Mouse (Mus musculus) midbrain, embryonic 12.5 days (tissue): ENCODE measurements at regions not wholly inside any gene's neighbourhood (a gene's known extent, or its start where the extent isn't known, plus 50 kb on each side); places are given as distances from the start of the nearest gene placed in this dataset.

Experiments
- ATAC-seq: fragments of 200-750 bp; cut with Nextera tagmentation; 2 replicates; pipeline ENCODE4 v1.8.0; 2017; ENCODE audit warnings: low read depth, moderate TSS enrichment, moderate library complexity; ENCODE audit not compliant: low FRiP score
- H3K27ac ChIP-seq: fragments of 300-500 bp; sonication (generic); replicated peaks from 2 replicates; pipeline ENCODE4 v1.5.1; 2016; ENCODE audit warnings: mild to moderate bottlenecking
- H3K27me3 ChIP-seq: fragments of 300-500 bp; sonication (generic); 2 replicates; pipeline ENCODE4 v1.6.1; 2016; ENCODE audit warnings: mild to moderate bottlenecking
- H3K36me3 ChIP-seq: fragments of 300-500 bp; sonication (generic); 2 replicates; pipeline ENCODE4 v1.6.1; 2016
- H3K4me1 ChIP-seq: fragments of 300-500 bp; sonication (generic); 2 replicates; pipeline ENCODE4 v1.6.1; 2016
- H3K4me2 ChIP-seq: fragments of 300-500 bp; sonication (generic); replicated peaks from 2 replicates; pipeline ENCODE4 v1.6.1; 2016; ENCODE audit warnings: mild to moderate bottlenecking, moderate library complexity
- H3K4me3 ChIP-seq: fragments of 300-500 bp; sonication (generic); 2 replicates; pipeline ENCODE4 v1.5.1; 2016; ENCODE audit warnings: mild to moderate bottlenecking
- H3K9ac ChIP-seq: fragments of 300-500 bp; sonication (generic); replicated peaks from 2 replicates; pipeline ENCODE4 v1.6.1; 2016; ENCODE audit warnings: mild to moderate bottlenecking, moderate library complexity
- H3K9me3 ChIP-seq: fragments of 300-500 bp; sonication (generic); 2 replicates; pipeline ENCODE4 v1.6.1; 2016; ENCODE audit warnings: mild to moderate bottlenecking
- WGBS: fragments of 180-500 bp; shearing (Covaris S2); methylation state at CpG from one replicate; pipeline ENCODE4 v1.1.7; 2016; 5-methylcytosine and 5-hydroxymethylcytosine counted together

DNA sequence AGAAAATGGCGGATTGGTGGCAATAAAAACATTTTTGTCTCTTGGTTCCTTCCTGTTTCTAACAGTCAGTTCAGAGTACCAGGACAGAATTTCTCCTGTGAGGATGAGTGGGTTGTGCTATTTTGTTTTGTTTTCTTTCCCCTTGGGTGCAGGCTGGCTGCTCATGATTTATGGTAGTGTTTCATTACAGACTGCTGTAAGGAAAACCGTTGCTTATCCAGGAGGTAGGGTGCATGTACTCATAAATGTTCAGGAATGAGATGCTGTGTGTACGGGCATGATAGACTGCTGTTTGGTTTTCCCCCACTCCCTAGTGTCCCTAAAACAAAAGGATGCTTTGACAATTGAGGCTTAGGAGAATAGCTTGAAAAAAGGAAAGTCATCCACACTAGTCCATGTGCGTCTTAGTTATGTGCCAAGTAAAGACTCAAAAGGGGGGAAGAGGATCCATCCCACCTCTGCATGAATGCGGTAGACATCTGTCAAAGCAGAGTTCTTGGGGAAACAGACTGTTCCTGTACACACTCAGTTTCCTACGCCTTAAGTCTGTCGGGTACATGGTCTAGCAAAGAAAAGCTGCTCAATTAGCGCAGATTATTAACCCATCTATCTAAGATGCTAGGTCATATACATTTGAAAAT, 158.9 kb upstream of the Arid1b start:
- ATAC-seq, result no peak
- Histone ChIP-seq H3K4me1 (no peaks in the 10 kb centered on the region), H3K4me3 (no peak overlapping the region), H3K9me3 (no peaks in the 10 kb centered on the region), H3K27ac (no peak overlapping the region), H3K4me2 (no peak overlapping the region), H3K27me3 (no peaks in the 10 kb centered on the region), H3K9ac (no peak overlapping the region), H3K36me3 (no peaks in the 10 kb centered on the region)
- 85% methylated on average over 8 of the region's 8 CpGs for WGBS

DNA sequence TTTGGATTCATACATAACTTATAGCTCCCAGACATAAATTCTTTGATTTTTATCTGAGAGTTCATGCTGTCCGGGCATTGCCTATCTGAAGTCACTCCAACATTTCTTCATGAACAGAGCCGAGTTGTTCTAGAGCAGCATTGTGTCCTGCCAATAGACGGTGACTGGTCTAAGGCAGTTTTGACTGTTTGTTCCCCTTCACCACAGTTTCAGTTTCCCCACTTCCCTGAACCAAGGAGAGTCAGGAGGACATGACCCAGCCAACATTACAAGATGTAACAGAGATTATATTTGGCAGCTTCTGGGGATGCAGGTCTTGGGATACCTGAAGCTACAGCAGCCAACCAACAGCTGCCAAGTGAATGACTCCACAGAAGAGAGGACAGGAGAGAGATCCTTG, 154.0 kb upstream of the Arid1b start:
- ATAC-seq, result no peak

GRCm38 (mm10) chr17:4858304-4858703, 135.8 kb upstream of the Arid1b start:
- Histone ChIP-seq H3K9ac (no peak overlapping the region), H3K4me1 (no peaks in the 10 kb centered on the region), H3K9me3 (no peaks in the 10 kb centered on the region), H3K36me3 (no peaks in the 10 kb centered on the region), H3K27ac (no peak overlapping the region), H3K27me3 (no peaks in the 10 kb centered on the region), H3K4me3 (no peak overlapping the region), H3K4me2 (no peak overlapping the region)
- WGBS, result 86% methylated on average over 3 of the region's 3 CpGs
- no peak for ATAC-seq

More for the DNA sequence above, 154.0 kb upstream of the Arid1b start:
- Histone ChIP-seq H3K27ac (no peak overlapping the region), H3K9me3 (no peaks in the 10 kb centered on the region), H3K27me3 (no peaks in the 10 kb centered on the region), H3K9ac (no peak overlapping the region), H3K4me2 (no peak overlapping the region), H3K4me1 (no peaks in the 10 kb centered on the region), H3K4me3 (no peak overlapping the region), H3K36me3 (no peaks in the 10 kb centered on the region)
- 98% methylated on average over 3 of the region's 3 CpGs for WGBS

DNA sequence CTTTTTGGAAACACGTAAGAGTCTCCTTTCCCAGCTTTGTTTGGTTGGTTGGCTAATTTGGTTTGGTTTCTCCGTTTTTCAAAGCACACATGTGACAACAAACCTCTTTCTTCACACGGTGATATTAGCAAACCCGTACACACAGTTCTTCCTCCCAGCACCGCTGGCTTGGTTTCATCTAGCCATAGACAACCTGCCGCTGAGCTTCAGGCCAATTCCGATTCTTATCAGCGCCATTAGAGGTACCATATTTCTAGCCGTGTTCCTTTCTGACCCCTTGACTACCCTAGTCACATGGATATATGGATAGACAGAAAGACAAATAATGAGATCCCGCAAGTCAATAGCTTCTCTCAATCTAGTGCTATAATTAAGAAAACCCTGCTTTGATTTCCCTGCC, 129.2 kb upstream of the Arid1b start:
- no peaks in the 10 kb centered on the region for H3K9me3 ChIP-seq
- ATAC-seq, result no peak
- H3K27ac ChIP-seq, result no peak overlapping the region
- no peaks in the 10 kb centered on the region for H3K27me3 ChIP-seq
- H3K36me3 ChIP-seq, result no peaks in the 10 kb centered on the region
- no peak overlapping the region for H3K4me3 ChIP-seq
- no peak overlapping the region for H3K9ac ChIP-seq
- peaks cover 14% of the 10 kb centered on the region for H3K4me1 ChIP-seq
- WGBS, result 87% methylated on average over 10 of the region's 10 CpGs
- H3K4me2 ChIP-seq, result no peak overlapping the region

DNA sequence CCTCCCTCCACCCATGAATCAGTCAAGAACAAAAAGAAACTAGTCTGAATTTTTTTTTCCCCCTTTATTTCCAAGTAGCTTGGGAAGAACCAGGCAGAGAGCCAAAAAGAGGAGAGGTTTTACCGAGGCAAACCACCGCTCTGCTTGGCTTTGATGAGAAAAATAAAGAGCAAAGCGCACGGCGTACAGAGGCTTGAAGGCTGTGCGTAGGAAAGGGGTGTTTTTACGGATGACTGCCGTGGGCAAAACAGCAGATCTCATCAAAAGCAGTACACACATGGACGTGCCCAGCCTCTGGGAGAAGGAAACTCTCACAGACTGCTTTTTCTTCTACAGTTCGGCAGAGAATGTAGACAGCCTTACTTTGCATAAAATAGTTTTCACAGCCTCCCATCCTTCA, 128.5 kb upstream of the Arid1b start:
- H3K4me1 ChIP-seq, result peaks cover 14% of the 10 kb centered on the region
- no peaks in the 10 kb centered on the region for H3K9me3 ChIP-seq
- no peak for ATAC-seq
- no peak overlapping the region for H3K4me3 ChIP-seq
- 47% methylated on average over 10 of the region's 10 CpGs for WGBS
- no peaks in the 10 kb centered on the region for H3K36me3 ChIP-seq
- H3K4me2 ChIP-seq, result peak overlapping the region; percentile 32
- H3K9ac ChIP-seq, result no peak overlapping the region
- H3K27me3 ChIP-seq, result no peaks in the 10 kb centered on the region
- H3K27ac ChIP-seq, result peak overlapping the region; percentile 54; the same call in 1 of the 2 replicates

- peak overlapping the region; percentile 32 for H3K4me2 ChIP-seq
- no peaks in the 10 kb centered on the region for H3K9me3 ChIP-seq
- peaks cover 14% of the 10 kb centered on the region for H3K4me1 ChIP-seq
- no peaks in the 10 kb centered on the region for H3K27me3 ChIP-seq
- H3K9ac ChIP-seq, result no peak overlapping the region
- peak overlapping the region; percentile 54; the same call in 1 of the 2 replicates for H3K27ac ChIP-seq
- WGBS, result 41% methylated on average over 17 of the region's 17 CpGs
- peak; percentile 27; the same call in 1 of the 2 replicates for ATAC-seq
- no peaks in the 10 kb centered on the region for H3K36me3 ChIP-seq
- H3K4me3 ChIP-seq, result no peak overlapping the region
Measured at GRCm38 (mm10) chr17:4866026-4866896, 127.9 kb upstream of the Arid1b start.

- Histone ChIP-seq H3K4me2 (no peak overlapping the region), H3K4me1 (peaks cover 14% of the 10 kb centered on the region), H3K36me3 (no peaks in the 10 kb centered on the region), H3K4me3 (no peak overlapping the region), H3K27me3 (no peaks in the 10 kb centered on the region), H3K27ac (no peak overlapping the region), H3K9me3 (no peaks in the 10 kb centered on the region), H3K9ac (no peak overlapping the region)
- 91% methylated on average over 5 of the region's 5 CpGs for WGBS
- no peak for ATAC-seq
Measured at GRCm38 (mm10) chr17:4867083-4867482, 127.0 kb upstream of the Arid1b start.

DNA sequence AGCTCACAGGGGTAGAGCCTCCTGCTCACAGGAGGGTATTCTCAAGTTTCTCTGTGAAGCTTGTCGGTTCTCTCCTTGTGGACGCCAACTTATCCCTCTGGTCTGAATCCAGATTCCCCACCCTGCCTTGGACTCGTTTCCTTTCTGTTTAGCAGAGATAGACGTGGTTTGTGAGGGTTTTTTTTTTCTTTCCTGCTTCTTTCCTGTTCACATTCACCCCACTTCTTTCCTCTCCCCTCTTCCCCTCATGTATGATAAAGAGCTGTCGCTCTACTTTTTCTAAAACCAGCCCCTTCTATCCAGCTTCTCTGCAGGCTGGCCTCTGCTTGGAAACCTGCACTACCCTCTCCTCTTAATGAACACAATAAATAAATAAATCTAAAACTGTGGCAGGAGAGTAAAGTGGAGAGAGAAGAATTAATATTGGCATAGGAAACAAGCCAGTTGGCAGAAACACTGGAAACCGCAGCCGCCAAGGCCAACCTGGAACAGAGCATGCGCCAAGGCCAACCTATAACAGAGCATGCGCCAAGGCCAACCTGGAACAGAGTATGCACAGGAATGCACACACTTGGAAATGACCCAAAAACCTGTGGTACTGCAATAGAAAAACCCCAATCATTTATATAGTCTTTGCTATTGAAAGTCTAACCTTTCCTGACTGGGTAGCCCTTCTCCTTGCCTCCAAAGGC, 126.2 kb upstream of the Arid1b start:
- H3K9ac ChIP-seq, result no peak overlapping the region
- H3K4me1 ChIP-seq, result peaks cover 14% of the 10 kb centered on the region
- H3K4me2 ChIP-seq, result no peak overlapping the region
- no peak overlapping the region for H3K27ac ChIP-seq
- no peak for ATAC-seq
- H3K9me3 ChIP-seq, result no peaks in the 10 kb centered on the region
- no peaks in the 10 kb centered on the region for H3K27me3 ChIP-seq
- H3K36me3 ChIP-seq, result no peaks in the 10 kb centered on the region
- no peak overlapping the region for H3K4me3 ChIP-seq
- WGBS, result 91% methylated on average over 9 of the region's 9 CpGs

GRCm38 (mm10) chr17:4868446-4868825, 125.7 kb upstream of the Arid1b start:
- Histone ChIP-seq H3K27ac (no peak overlapping the region), H3K4me3 (no peak overlapping the region)

DNA sequence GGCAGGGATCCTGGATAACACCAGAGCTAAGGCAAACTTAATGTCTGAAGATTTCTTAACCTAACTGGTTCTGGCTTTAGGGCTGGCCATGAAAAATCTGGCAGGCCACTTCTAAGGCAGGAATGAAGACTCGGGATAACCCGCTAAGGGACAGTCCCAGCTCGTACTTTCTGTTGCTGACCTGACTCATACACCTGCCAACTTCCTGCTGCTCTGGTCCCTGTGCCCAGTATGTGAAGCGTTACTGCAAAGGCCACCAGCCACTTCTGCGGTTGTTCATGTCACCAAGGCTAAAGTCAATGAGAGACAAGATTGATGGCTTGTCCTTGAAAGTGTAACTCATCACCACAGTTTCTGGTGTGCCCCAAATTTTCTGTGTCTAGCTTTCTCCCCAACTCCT, 125.3 kb upstream of the Arid1b start:
- H3K27me3 ChIP-seq, result no peaks in the 10 kb centered on the region

More at GRCm38 (mm10) chr17:4868446-4868825, 125.7 kb upstream of the Arid1b start:
- no peak overlapping the region for H3K4me2 ChIP-seq
- H3K9ac ChIP-seq, result no peak overlapping the region
- no peaks in the 10 kb centered on the region for H3K36me3 ChIP-seq
- 93% methylated on average over 10 of the region's 10 CpGs for WGBS
- ATAC-seq, result no peak
- peaks cover 14% of the 10 kb centered on the region for H3K4me1 ChIP-seq
- H3K27me3 ChIP-seq, result no peaks in the 10 kb centered on the region
- H3K9me3 ChIP-seq, result no peaks in the 10 kb centered on the region

GRCm38 (mm10) chr17:4871267-4871666, 122.9 kb upstream of the Arid1b start:
- no peak overlapping the region for H3K4me2 ChIP-seq

More for the DNA sequence above, 125.3 kb upstream of the Arid1b start:
- Histone ChIP-seq H3K4me2 (no peak overlapping the region), H3K36me3 (no peaks in the 10 kb centered on the region), H3K4me3 (no peak overlapping the region), H3K27ac (no peak overlapping the region), H3K9me3 (no peaks in the 10 kb centered on the region), H3K4me1 (peaks cover 14% of the 10 kb centered on the region), H3K9ac (no peak overlapping the region)
- ATAC-seq, result no peak
- WGBS, result 93% methylated on average over 5 of the region's 5 CpGs

GRCm38 (mm10) chr17:4874459-4874858, 119.7 kb upstream of the Arid1b start:
- Histone ChIP-seq H3K9ac (no peak overlapping the region), H3K27ac (no peak overlapping the region), H3K27me3 (no peaks in the 10 kb centered on the region), H3K4me1 (no peaks in the 10 kb centered on the region), H3K4me2 (no peak overlapping the region), H3K4me3 (no peak overlapping the region), H3K36me3 (no peaks in the 10 kb centered on the region), H3K9me3 (no peaks in the 10 kb centered on the region)
- WGBS, result 93% methylated on average over 2 of the region's 2 CpGs
- no peak for ATAC-seq

More at GRCm38 (mm10) chr17:4871267-4871666, 122.9 kb upstream of the Arid1b start:
- Histone ChIP-seq H3K27me3 (no peaks in the 10 kb centered on the region), H3K9me3 (no peaks in the 10 kb centered on the region), H3K27ac (no peak overlapping the region), H3K4me1 (peaks cover 3% of the 10 kb centered on the region), H3K9ac (no peak overlapping the region), H3K4me3 (no peak overlapping the region), H3K36me3 (no peaks in the 10 kb centered on the region)
- no peak for ATAC-seq
- WGBS, result 46% methylated on average over 2 of the region's 2 CpGs
